Mouse (Mus musculus): ENCODE measurements at regions not wholly inside any gene's neighbourhood (a gene's known extent, or its start where the extent isn't known, plus 50 kb on each side); places are given as distances from the start of the nearest gene placed in this dataset.

- intact Hi-C loops (cut with DNase I) = no loop called here
- WGBS = 73% methylated on average over 4 of the region's 4 CpGs
- Histone ChIP-seq H3K36me3 (ENCODE audit: control insufficient read depth, insufficient read depth, low read length) (no peaks in the 10 kb centered on the region), H3K9ac (ENCODE audit: low read depth, low read length) (no peak overlapping the region), H3K27ac (no peak overlapping the region), H3K27me3 (ENCODE audit: control insufficient read depth, insufficient read depth, low read length) (no peaks in the 10 kb centered on the region), H3K4me3 (no peak overlapping the region), H3K4me1 (ENCODE audit: control insufficient read depth, insufficient read depth, low read length) (no peaks in the 10 kb centered on the region), H3K79me2 (replicated peaks; ENCODE audit: control insufficient read depth, insufficient read depth, low read length) (no peaks in the 10 kb centered on the region)
- DNase-seq = no peak
- TF ChIP-seq CTCF (IDR thresholded peaks at IDR 0.05) (no peak), EP300 (IDR thresholded peaks at IDR 0.05; ENCODE audit: insufficient read depth, low read depth, low read length) (no peak), POLR2A (IDR thresholded peaks at IDR 0.05; ENCODE audit: insufficient read depth, low read depth, low read length) (no peak)
These were observed 440.9 kb upstream of the Arglu1 start for GRCm38 (mm10) chr8:9131249-9131648.

- no peaks in the 10 kb centered on the region for H3K36me3 ChIP-seq (ENCODE audit: control insufficient read depth, insufficient read depth, low read length)
These were observed 434.2 kb upstream of the Arglu1 start for GRCm38 (mm10) chr8:9124503-9124902.

GRCm38 (mm10) chr8:9117809-9118737 is 427.8 kb upstream of the Arglu1 start:
- Histone ChIP-seq H3K27me3 (ENCODE audit: control insufficient read depth, insufficient read depth, low read length) (no peaks in the 10 kb centered on the region), H3K9ac (ENCODE audit: low read depth, low read length) (no peak overlapping the region), H3K4me1 (ENCODE audit: control insufficient read depth, insufficient read depth, low read length) (no peaks in the 10 kb centered on the region), H3K36me3 (ENCODE audit: control insufficient read depth, insufficient read depth, low read length) (no peaks in the 10 kb centered on the region), H3K79me2 (replicated peaks; ENCODE audit: control insufficient read depth, insufficient read depth, low read length) (no peaks in the 10 kb centered on the region), H3K27ac (no peak overlapping the region), H3K4me3 (no peak overlapping the region)
- TF ChIP-seq CTCF (IDR thresholded peaks at IDR 0.05) = no peak
- TF ChIP-seq POLR2A (IDR thresholded peaks at IDR 0.05; ENCODE audit: insufficient read depth, low read depth, low read length) = no peak
- TF ChIP-seq EP300 (IDR thresholded peaks at IDR 0.05; ENCODE audit: insufficient read depth, low read depth, low read length) = no peak
- intact Hi-C loops (cut with DNase I) = no loop called here
- no peak for DNase-seq
- WGBS = 87% methylated on average over 27 of the region's 27 CpGs

More at GRCm38 (mm10) chr8:9124503-9124902, 434.2 kb upstream of the Arglu1 start:
- no peak overlapping the region for H3K27ac ChIP-seq
- H3K4me1 ChIP-seq (ENCODE audit: control insufficient read depth, insufficient read depth, low read length) = no peaks in the 10 kb centered on the region
- H3K27me3 ChIP-seq (ENCODE audit: control insufficient read depth, insufficient read depth, low read length) = no peaks in the 10 kb centered on the region
- no peak for DNase-seq
- no peak for TF ChIP-seq EP300 (IDR thresholded peaks at IDR 0.05; ENCODE audit: insufficient read depth, low read depth, low read length)
- TF ChIP-seq CTCF (IDR thresholded peaks at IDR 0.05) = no peak
- TF ChIP-seq POLR2A (IDR thresholded peaks at IDR 0.05; ENCODE audit: insufficient read depth, low read depth, low read length) = no peak
- intact Hi-C loops (cut with DNase I) = no loop called here
- 65% methylated on average over 4 of the region's 4 CpGs for WGBS
- no peak overlapping the region for H3K4me3 ChIP-seq
- no peak overlapping the region for H3K9ac ChIP-seq (ENCODE audit: low read depth, low read length)
- H3K79me2 ChIP-seq (replicated peaks; ENCODE audit: control insufficient read depth, insufficient read depth, low read length) = no peaks in the 10 kb centered on the region

GRCm38 (mm10) chr8:9095980-9096379 is 405.7 kb upstream of the Arglu1 start:
- WGBS = 28% methylated on average over 5 of the region's 5 CpGs
- Histone ChIP-seq H3K9ac (ENCODE audit: low read depth, low read length) (no peak overlapping the region), H3K4me1 (ENCODE audit: control insufficient read depth, insufficient read depth, low read length) (no peaks in the 10 kb centered on the region; the same call in 1 of the 2 replicates), H3K27me3 (ENCODE audit: control insufficient read depth, insufficient read depth, low read length) (no peaks in the 10 kb centered on the region), H3K27ac (no peak overlapping the region), H3K36me3 (ENCODE audit: control insufficient read depth, insufficient read depth, low read length) (no peaks in the 10 kb centered on the region), H3K79me2 (replicated peaks; ENCODE audit: control insufficient read depth, insufficient read depth, low read length) (no peaks in the 10 kb centered on the region), H3K4me3 (no peak overlapping the region)
- intact Hi-C loops (cut with DNase I) = no loop called here
- no peak for DNase-seq
- TF ChIP-seq POLR2A (IDR thresholded peaks at IDR 0.05; ENCODE audit: insufficient read depth, low read depth, low read length) (no peak), CTCF (IDR thresholded peaks at IDR 0.05) (no peak), EP300 (IDR thresholded peaks at IDR 0.05; ENCODE audit: insufficient read depth, low read depth, low read length) (no peak)

- Histone ChIP-seq H3K4me3 (no peak overlapping the region), H3K27ac (no peak overlapping the region), H3K36me3 (ENCODE audit: control insufficient read depth, insufficient read depth, low read length) (no peaks in the 10 kb centered on the region), H3K27me3 (ENCODE audit: control insufficient read depth, insufficient read depth, low read length) (no peaks in the 10 kb centered on the region), H3K4me1 (ENCODE audit: control insufficient read depth, insufficient read depth, low read length) (no peaks in the 10 kb centered on the region; the same call in 1 of the 2 replicates), H3K9ac (ENCODE audit: low read depth, low read length) (no peak overlapping the region), H3K79me2 (replicated peaks; ENCODE audit: control insufficient read depth, insufficient read depth, low read length) (no peaks in the 10 kb centered on the region)
- intact Hi-C loops (cut with DNase I) = no loop called here
- 35% methylated on average over 9 of the region's 9 CpGs for WGBS
- TF ChIP-seq CTCF (IDR thresholded peaks at IDR 0.05) = no peak
- TF ChIP-seq EP300 (IDR thresholded peaks at IDR 0.05; ENCODE audit: insufficient read depth, low read depth, low read length) = no peak
- TF ChIP-seq POLR2A (IDR thresholded peaks at IDR 0.05; ENCODE audit: insufficient read depth, low read depth, low read length) = no peak
- DNase-seq = no peak
These were observed 403.7 kb upstream of the Arglu1 start for GRCm38 (mm10) chr8:9094002-9094401.

- H3K9ac ChIP-seq (ENCODE audit: low read depth, low read length) = no peak overlapping the region
- DNase-seq = no peak
- 34% methylated on average over 4 of the region's 4 CpGs for WGBS
- intact Hi-C loops (cut with DNase I) = no loop called here
- H3K4me1 ChIP-seq (ENCODE audit: control insufficient read depth, insufficient read depth, low read length) = no peaks in the 10 kb centered on the region; the same call in 1 of the 2 replicates
- H3K79me2 ChIP-seq (replicated peaks; ENCODE audit: control insufficient read depth, insufficient read depth, low read length) = no peaks in the 10 kb centered on the region
- H3K36me3 ChIP-seq (ENCODE audit: control insufficient read depth, insufficient read depth, low read length) = no peaks in the 10 kb centered on the region
- no peaks in the 10 kb centered on the region for H3K27me3 ChIP-seq (ENCODE audit: control insufficient read depth, insufficient read depth, low read length)
- no peak overlapping the region for H3K4me3 ChIP-seq
- no peak overlapping the region for H3K27ac ChIP-seq
- TF ChIP-seq EP300 (IDR thresholded peaks at IDR 0.05; ENCODE audit: insufficient read depth, low read depth, low read length) (no peak), POLR2A (IDR thresholded peaks at IDR 0.05; ENCODE audit: insufficient read depth, low read depth, low read length) (no peak), CTCF (IDR thresholded peaks at IDR 0.05) (no peak)
These were observed 403.0 kb upstream of the Arglu1 start for GRCm38 (mm10) chr8:9093356-9093755.

Data from heart, adult 2 months (tissue).